Mouse (Mus musculus) adrenal gland, postnatal 14 days (tissue): ENCODE data around the gene Grn. TPM values are rescaled to one million over a fixed set of nuclear protein-coding genes. Genes with fewer than 3 reads are reported as not detected.
A peak's percentile ranks its signal among the peaks of the same experiment; 100 is the strongest.
"Not testable (repeated sequence)": the region's sequence is repeated elsewhere in the genome, so short reads cannot be mapped to it uniquely, and the experiment has no call there.

Experiments
- DNase-seq: peaks from one replicate; pipeline ENCODE4 v3.0.0; 2021; ENCODE audit warnings: mixed read lengths
- total RNA-seq: library from RNA; stranded (reverse); gene quantifications from 2 replicates; pipeline ENCODE4 v1.2.3, GENCODE M21; 2021

Gene Grn
- total RNA-seq, 1 experiment from 2014 or later, result 180 TPM

DNA sequence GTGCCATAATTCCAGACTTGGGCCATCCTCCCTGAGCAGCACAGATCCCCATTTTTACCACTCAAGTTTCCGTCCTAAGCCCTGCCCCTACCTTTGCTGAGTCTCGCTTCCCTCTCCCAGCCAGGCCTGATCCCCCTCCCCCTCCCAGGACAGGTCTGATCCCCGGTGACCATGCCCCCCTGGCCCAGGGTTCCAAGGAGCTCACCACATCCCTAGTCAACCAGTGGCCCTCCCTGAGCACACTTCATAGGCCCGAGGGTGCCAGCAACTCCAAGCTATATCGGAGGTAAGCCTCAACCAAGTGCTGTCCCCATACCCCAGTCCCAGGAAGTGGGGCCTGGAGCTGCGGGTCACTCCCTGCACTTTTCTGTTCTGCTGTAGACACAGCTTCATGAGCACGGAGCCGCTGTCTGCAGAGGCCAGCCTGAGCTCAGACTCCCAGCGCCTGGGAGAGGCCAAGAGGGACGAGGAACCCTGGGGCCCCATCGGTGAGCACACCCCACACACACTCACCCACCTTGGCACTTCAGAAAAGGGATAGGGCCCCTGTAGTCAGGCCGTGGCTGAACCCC, 29.5 kb upstream of the Grn start:
- no peak for DNase-seq

DNA sequence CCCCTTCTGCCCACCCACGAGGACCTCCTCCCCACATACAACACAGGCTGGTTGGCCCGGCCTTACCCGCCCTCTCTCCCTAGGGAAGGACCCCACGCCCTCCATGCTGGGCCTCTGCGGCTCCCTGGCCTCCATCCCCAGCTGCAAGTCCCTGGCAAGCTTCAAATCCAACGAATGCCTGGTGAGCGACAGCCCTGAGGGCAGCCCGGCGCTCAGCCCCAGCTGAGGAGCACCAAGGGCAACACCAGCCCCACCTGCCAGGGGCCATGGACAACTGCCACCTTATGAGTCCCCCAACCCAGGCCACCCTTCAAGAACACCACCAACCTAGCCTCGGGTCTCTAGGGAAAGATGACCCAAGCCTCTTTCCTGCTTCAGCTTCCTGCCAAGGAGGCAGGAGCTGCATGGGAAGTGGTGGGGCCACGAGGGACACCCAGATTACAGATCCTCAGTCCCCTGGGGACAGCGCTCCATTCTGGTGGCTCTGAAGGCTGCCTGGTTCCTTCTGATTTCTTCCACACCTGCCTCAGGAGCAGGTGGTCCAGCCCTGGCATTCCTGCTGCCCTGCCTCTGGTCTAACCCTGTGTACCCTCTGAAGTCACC, 28.1 kb upstream of the Grn start:
- DNase-seq, result peak; percentile 49

DNA sequence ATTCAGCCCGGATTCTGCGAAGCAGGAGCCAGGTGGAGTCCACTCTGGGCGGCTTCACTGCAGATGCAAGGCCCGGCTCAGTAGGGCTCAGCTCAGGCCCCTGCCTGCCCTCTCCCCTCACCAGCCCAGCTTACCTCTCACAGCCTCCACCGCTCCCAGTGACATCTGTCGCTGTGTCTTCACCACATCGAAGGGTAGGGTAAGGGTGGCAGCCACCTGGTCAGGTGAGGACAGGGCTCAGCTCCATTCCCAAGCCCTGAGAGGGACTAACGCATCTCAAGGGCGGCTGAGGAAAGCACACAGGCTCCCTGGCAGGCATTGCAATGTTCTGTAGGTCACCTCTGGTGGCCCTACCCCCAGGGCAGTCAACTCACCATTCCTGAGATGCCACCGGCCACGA, 26.5 kb upstream of the Grn start:
- DNase-seq, result no peak

DNA sequence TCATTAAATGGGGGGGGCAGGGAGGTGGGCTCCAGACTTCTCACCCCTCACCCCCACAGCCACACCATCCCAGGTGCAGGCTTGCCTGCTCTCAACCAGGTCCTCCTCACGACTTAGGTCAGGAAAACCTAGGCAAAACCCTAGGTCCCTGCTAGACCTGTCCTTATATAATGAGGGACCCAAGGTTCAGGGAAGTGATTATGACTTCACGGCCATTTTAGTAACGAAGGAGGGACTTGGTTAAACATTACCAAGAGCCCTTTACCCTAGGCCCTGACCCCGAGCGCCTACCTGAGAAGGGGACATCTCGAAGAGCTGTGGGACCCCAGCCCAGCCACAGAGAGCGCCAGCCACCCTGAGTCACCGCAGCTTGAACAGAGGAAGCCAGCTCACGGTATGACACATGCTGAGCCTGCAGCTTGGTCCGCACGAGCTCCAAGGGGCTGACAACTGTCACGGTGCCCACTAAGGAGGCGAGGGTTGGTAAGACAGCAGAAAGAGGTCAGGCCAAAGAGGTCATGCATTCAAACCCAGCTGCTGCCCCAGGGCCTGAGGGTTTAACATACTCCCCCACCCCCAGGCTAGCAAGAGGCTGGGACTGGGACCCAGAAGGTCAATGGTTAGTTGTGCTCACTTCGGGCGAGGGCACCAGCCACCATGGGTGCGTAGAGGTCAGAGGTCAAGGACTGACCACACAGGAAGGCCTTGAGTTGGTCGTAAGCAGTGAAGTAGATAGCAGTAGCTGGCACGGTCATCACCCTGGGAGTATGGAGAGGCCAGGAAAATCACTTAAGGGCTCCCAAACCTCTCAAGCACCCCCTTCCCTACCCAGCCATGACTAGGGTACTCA, 25.7 kb upstream of the Grn start:
- DNase-seq, result peak; percentile 24

DNA sequence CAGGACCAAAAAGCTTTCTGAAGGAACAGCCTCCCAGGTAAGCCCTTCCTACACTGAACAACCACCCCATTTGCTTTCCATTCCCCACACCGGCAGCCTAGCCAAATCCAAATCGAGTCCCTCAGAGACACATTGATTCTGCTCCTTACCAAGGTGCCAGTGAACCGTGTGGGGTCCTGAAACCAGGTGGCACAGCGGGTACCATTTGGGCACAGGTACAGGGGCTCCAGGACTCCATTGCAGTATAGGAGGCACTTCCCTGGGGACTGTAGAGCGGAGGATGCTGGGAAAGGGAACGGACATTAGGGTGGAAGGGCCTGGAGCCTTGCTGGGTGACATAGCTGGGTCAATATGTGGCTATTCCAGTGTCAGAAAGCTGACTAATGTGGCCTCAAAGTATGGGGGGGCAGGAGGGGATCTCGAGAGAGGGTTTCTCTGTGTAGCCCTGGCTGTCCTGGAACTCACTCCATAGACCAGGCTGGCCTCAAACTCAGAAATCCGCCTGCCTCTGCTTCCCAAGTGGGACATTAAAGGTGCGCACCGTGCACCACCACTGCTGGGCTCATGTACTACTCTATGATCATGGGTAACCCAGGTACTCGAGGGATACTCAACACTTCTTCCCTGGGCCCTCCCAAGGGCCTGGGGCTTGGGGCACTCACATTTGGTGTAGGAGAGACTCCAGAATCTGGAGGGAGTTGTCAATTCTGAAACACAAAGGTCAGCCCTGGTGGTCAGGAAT, 24.4 kb upstream of the Grn start:
- peak; percentile 5 for DNase-seq

DNA sequence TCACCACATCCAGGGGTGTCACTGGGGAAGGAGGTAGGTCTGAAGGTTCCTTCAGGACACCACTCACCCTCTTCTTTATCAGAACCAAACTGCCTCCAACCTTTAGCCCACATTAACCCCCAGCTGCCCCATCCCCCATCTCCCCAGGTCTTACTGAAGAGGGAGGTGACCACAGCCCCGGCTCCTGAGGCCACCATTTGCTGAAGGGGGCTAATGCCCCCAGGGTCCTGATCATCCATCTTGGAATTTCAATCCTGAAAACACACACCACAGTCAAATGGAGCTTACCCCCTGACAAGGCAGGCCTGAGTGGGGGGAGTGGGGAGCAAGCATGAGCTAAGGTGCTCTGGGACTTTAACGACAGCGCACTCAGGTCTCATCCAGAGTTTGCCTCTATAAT, 23.7 kb upstream of the Grn start:
- peak; percentile 21 for DNase-seq

DNA sequence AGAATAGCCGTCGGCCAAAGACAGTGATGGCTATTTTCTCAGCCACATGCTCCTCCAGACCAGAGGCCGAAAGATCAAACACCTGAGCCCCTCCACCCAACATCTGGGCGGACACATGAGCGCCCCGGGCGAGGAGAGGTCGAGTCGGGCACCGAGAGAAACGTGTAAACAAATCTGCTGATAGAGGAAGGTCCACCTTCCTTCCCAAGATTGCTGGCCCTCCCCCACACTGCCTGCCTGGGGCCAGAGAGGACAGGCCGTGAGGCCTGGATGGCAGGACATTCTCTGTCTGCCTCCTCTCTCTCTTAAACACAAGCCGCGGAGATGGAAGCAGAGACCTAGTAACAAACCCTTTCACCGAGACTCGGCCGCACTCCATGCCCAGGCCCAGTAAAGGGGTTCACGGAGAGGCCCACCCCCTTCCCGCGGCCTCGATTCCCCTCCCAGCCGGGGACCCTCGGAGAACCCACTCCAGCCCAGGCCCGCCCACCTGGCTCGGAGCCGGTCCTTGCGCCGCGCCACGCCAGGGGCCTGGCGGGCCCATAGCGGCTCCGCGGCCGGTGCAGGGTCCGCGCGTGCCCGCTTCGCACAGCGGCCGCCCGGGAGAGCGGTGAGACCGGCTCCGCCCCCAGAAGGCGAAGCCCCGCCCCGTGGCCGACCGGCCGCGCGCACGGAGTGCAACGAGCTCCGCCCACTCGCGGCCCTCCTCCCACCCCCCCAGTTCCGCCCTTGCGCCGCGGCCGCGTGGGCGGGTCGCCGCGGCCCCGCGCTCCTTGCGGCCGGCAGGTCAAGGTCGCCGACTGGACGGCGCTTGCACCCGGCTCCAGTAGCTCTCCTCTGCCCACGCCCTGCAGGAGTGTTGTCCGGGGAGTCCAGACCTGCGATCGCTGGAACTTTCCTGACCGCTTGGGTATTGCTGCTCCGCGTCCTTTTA, 22.9 kb upstream of the Grn start:
- peak; percentile 97 for DNase-seq

DNA sequence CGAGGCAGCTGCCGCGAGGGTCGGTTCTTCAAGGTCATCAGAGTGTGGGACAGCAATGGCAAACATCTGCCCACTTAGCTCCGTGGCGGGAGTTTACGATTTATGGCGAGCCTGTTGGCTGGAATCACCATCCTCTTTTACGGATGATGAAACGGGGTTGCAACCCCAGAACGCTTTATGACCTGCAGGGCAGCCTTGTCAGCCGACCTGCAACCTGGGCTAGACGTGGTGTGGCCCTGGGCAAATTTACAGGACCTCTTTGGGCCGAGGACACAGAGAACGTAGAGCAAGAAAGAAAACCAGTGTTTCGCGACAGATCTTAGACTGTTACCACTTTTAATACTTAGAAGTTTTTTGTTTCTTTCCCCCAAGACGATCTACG, 22.3 kb upstream of the Grn start, which contains the start of gene Slc25a39:
Gene Slc25a39, minus strand, starts transcription at position 113 of the 382 bp plus-strand sequence.
- no peak for DNase-seq

DNA sequence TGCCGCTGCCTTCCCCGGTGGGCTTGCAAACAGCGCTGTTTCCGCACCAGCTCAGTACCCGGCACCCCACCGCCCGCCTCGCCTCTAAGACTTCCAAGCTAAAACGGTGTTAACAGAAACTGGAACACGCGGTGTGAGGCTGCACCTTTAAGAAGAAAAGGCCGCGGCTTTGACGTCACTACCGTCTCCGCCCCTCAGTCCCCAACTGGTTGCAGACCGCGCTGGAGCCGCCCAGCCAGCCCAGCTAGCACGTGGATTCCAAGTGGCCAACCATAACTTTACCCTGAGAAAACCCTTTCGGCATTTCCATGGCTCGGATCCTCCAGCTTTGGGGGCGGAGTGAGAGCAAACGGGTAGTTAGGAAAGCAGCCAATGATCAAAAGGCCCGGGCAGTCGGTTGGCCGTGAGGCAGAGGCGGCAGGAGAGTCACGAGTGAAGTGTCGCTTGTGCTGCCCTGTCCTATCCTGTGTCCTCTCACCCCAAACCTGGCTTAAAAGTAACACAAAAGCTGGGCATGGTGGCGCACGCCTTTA, 21.7 kb upstream of the Grn start:
- peak; percentile 98 for DNase-seq

DNA sequence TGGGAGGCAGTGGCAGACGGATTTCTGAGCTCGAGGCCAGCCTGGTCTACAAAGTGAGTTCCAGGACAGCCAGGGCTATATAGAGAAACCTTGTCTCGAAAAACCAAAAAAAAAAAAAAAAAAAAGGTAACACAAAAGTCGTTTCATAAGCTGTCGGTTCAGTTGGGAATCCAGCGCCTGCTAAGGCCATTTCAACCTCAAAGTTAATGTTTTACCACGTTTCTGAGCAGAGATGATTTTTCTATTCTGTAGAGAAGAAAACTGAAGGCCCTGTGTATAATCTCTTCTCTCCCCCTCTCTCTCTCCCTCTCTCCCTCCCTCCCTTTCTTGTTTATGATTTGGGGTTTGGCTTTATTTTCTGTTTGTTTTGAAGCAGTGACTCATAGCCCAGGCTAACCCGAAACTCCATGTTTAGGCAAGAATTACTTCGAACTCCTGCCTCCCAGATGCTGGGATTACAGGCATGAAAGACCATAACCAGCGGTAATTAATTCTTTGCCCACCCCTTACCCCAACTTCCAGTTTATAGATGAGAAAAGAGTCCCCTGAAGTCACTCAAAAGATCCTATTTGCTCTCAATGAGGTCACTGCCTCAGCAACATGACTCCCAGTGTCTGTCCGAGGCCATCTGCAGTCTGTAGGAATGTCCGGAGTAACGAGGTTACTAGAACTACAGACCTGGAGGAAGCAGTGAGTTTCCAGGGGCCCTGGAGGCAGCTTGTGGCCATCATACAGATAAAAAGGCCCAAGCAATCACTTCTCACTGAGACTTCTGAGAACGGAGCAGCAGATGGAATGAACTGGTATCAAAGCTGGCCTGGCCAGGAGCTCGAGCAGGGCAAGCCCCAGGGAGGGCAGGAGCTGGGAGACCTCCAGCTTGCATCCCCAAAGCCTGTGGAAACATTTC, 21.0 kb upstream of the Grn start:
- DNase-seq, result peak; percentile 26

DNA sequence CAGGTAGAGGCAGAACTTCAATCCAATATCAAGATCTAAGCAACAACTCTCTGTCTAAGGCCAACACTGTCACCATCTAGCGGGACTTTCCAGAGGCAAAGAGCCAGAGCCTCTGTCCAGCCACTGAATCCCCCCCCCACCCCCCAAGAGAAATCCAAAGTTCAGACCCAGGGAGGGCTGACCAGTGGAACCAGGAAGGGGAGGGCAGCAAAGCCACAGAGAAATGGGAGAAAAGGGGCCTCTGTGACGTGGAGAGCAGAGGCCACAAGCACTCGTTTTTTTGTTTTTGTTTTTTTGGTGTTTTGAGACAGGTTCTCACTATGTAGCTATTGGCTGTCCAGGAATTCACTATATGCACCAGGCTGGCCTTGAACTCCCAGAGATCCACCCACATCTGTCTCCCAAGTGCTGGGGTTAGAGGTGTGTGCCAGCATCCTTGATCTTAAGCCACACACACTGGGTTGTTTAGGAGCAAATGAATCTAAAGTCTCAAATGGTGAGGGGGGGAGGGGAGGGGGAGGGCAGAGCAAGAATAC, 20.3 kb upstream of the Grn start:
- peak; percentile 6 for DNase-seq

DNA sequence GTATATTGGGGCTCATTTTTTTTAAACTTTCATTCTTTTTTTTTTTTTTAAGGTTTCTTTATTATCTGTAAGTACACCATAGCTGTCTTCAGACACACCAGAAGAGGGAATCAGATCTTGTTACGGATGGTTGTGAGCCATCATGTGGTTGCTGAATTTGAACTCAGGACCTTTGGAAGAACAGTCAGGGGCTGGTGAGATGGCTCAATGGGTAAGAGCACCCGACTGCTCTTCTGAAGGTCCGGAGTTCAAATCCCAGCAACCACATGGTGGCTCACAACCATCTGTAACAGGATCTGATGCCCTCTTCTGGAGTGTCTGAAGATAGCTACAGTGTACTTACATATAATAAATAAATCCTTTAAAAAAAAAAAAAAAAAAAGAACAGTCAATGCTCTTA, 19.8 kb upstream of the Grn start:
- not testable (repeated sequence) for DNase-seq

DNA sequence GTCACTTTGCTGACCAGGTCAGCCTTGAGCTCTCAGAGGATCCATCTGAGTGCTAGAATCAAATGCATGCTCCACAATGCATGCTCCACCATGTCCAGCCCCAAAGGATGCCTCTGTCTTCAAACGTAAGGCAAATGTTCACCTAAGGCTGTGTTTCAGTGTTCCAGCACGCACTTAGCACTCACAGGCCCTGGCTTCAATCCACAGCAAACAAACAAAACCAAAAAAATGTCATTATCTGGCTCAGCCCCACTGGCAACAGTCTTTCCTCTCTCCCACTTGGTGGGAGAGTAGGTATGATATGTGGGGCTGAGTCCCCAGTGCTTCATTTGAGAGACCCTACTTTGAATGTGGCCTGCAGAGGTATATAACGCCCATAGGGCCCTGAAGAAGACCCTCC, 19.1 kb upstream of the Grn start:
- no peak for DNase-seq

DNA sequence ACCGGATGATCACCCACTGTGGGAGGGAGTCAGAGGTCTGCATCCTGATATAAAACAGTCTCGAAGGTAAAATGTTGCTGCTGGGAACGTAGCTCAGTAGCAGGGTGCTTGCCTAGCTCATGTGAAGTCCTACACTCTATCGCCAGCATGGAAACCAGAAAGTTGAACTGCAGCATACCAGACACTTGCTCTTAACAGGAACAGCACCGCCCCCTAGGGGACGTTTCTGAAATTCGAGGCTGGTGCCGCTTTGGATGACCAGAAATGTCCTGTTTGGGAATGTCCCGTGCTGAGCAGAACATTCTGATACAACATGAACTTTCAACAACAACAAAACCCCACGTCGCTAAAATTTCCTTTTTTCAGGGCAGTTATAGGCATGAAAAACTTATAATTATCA, 18.4 kb upstream of the Grn start:
- peak; percentile 96 for DNase-seq

DNA sequence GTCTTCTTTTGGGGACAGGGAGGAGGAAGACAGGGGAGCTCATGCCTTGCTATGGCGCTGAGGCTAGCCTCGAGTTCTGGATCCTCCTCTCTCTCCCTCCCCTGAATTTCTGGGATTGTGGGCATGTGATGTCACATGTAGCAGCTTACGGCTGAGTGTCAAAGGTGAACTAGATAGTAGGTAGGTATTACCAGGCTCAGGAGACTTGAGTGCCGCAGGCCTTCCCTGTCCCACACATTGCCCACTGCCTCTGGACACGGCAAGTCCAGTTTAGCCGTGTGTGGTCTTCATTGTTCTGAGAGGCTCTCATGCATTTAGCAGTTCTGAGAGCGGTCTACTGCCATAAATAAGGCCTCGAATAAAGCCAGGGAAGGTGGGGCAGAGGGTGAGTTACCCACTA, 17.1 kb upstream of the Grn start:
- no peak for DNase-seq

DNA sequence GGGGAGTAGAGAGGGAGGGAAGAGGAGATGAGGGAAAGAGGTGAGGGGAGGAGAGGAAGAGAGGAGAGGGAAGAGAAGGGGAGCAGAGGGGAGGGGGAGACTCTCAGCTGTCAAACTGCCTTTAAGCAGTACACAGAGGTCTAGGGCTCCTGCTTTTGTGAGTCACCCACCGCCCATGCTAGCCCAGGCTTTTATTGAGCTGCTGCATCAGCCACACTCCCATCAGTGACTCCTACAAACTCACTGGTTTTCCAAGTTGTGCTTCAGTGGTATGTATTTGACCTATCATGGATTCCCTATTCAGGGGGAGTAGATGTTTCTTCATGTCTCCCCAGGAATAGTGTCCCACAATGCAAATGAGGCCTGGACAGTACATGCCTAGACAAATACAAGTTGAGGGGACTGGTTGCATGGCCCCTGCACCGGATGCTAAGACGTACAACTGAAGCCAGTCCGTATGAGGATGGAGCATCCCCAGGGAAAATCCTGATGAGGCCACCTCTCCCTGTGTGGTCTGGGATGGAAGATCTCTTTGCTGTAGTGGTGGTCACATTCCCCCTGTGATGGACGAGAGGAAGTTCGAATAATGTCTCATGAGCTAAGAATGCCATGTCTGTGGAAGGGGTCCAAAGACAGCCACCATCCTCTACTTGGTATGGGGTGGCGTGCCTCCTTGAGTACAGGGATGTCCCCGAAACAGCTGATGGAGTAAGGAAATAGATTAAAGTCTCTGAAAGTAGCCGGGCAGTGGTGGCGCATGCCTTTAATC, 14.9 kb upstream of the Grn start:
- DNase-seq, result no peak

DNA sequence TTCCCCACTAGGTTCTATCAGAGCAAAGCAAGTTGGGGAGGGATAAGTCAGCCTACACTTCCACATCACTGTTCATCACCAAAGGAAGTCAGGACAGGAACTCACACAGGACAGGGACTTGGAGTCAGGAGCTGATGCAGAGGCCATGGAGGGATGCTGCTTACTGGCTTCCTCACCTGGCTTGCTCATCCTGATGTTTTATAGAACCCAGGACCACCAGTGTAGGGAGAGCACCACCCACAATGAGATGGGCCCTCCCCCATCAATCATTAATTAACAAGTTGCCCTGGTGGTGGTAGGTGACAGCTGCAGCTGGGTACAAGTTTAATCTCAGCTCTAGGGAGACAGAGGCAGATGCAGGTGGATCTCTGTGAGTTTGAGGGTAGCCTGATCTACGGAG, 13.0 kb upstream of the Grn start:
- no peak for DNase-seq

DNA sequence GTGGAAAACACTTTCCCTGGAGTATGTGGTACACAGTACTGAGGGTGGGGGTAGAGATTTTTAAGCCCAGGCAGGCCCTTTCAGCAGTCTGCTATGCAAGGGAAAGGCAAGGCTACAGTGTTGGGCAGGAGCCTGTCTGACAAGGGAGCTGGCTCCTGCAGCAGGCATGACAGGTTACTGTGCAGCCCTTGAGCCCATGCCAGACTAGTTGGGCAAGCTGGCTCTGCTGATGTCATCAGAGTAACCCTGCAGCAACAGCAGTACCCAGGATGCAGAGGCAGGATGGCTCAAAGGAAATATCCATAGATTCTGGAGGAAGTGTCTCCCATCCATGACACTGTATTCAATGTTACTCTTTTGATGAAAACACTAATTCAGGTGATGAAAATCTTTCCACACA, 11.2 kb upstream of the Grn start:
- DNase-seq, result peak; percentile 88

DNA sequence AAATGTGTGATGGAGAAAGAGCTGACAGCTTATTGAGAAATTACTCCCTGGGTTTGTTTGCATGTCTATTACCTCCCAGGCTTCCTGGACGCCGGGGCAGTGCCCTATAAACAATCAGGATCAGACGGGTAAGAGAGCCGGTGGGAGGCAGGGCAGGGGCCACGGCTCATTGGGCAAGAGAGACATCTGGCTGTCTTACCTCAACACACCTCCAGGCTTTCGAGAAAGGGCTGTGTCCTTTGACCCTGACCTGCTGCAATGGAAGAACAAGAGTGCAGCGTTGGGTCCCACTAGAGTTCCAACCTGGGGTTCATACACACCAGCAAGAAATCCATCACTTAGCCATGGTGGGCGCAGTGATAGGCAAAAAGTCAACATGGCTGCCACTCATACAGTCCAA, 8.6 kb upstream of the Grn start:
- no peak for DNase-seq
